Mouse (Mus musculus): Measurements from ENCODE around the gene Slc26a10. TPM values are rescaled to one million over a fixed set of nuclear protein-coding genes. Genes with fewer than 3 reads are reported as not detected.

Slc26a10 gene
- polyA plus RNA-seq, 1 experiment = 0.94 TPM

GRCm38 (mm10) chr10:127189116-127189650 is 8.7 kb upstream of the Slc26a10 start:
- Histone ChIP-seq H3K27me3 (ENCODE audit: control insufficient read depth, insufficient read depth, low read length) (peaks cover 22% of the 10 kb centered on the region), H3K4me1 (ENCODE audit: control insufficient read depth, insufficient read depth, insufficient read length) (peaks cover 14% of the 10 kb centered on the region), H3K27ac (ENCODE audit: insufficient read depth, low read length) (peak overlapping the region; percentile 57; the same call in 1 of the 2 replicates), H3K4me3 (ENCODE audit: extremely low read depth, insufficient read depth, insufficient read length) (peak overlapping the region; percentile 51), H3K36me3 (ENCODE audit: control insufficient read depth, insufficient read depth, low read length) (no peaks in the 10 kb centered on the region)
- 2% methylated on average over 26 of the region's 26 CpGs for WGBS
- no peak for TF ChIP-seq CTCF (IDR thresholded peaks at IDR 0.05; ENCODE audit: extremely low read depth, insufficient read depth, insufficient read length, insufficient replicate concordance)
- no peak for TF ChIP-seq POLR2A (IDR thresholded peaks at IDR 0.05; ENCODE audit: low read depth, low read length)
- DNase-seq (ENCODE audit: low read depth in 1 of 2, low spot score in 2 of 2) = no peak

- WGBS = 1% methylated on average over 42 of the region's 46 CpGs
- H3K36me3 ChIP-seq (ENCODE audit: control insufficient read depth, insufficient read depth, low read length) = no peaks in the 10 kb centered on the region
- TF ChIP-seq POLR2A (IDR thresholded peaks at IDR 0.05; ENCODE audit: low read depth, low read length) (no peak), CTCF (IDR thresholded peaks at IDR 0.05; ENCODE audit: extremely low read depth, insufficient read depth, insufficient read length, insufficient replicate concordance) (no peak)
- peaks cover 14% of the 10 kb centered on the region for H3K4me1 ChIP-seq (ENCODE audit: control insufficient read depth, insufficient read depth, insufficient read length)
- peak overlapping the region; percentile 51 for H3K4me3 ChIP-seq (ENCODE audit: extremely low read depth, insufficient read depth, insufficient read length)
- DNase-seq (ENCODE audit: low read depth in 1 of 2, low spot score in 2 of 2) = no peak
- H3K27ac ChIP-seq (ENCODE audit: insufficient read depth, low read length) = no peak overlapping the region
- H3K27me3 ChIP-seq (ENCODE audit: control insufficient read depth, insufficient read depth, low read length) = peaks cover 25% of the 10 kb centered on the region
These were observed 8.1 kb upstream of the Slc26a10 start for GRCm38 (mm10) chr10:127188465-127189115.

GRCm38 (mm10) chr10:127188079-127188453 is 7.6 kb upstream of the Slc26a10 start:
- Histone ChIP-seq H3K27ac (ENCODE audit: insufficient read depth, low read length) (no peak overlapping the region), H3K4me1 (ENCODE audit: control insufficient read depth, insufficient read depth, insufficient read length) (peaks cover 14% of the 10 kb centered on the region), H3K4me3 (ENCODE audit: extremely low read depth, insufficient read depth, insufficient read length) (peak overlapping the region; percentile 51; the same call in 1 of the 2 replicates), H3K27me3 (ENCODE audit: control insufficient read depth, insufficient read depth, low read length) (peaks cover 26% of the 10 kb centered on the region), H3K36me3 (ENCODE audit: control insufficient read depth, insufficient read depth, low read length) (no peaks in the 10 kb centered on the region)
- no peak for DNase-seq (ENCODE audit: low read depth in 1 of 2, low spot score in 2 of 2)
- 6% methylated on average over 21 of the region's 21 CpGs for WGBS
- no peak for TF ChIP-seq POLR2A (IDR thresholded peaks at IDR 0.05; ENCODE audit: low read depth, low read length)
- TF ChIP-seq CTCF (IDR thresholded peaks at IDR 0.05; ENCODE audit: extremely low read depth, insufficient read depth, insufficient read length, insufficient replicate concordance) = no peak

GRCm38 (mm10) chr10:127187371-127188078 is 7.1 kb upstream of the Slc26a10 start:
- 79% methylated on average over 10 of the region's 10 CpGs for WGBS
- TF ChIP-seq CTCF (IDR thresholded peaks at IDR 0.05; ENCODE audit: extremely low read depth, insufficient read depth, insufficient read length, insufficient replicate concordance) (no peak), POLR2A (IDR thresholded peaks at IDR 0.05; ENCODE audit: low read depth, low read length) (no peak)

GRCm38 (mm10) chr10:127186451-127186850 is 6.0 kb upstream of the Slc26a10 start:
- WGBS = 91% methylated on average over 1 of the region's 1 CpGs
- DNase-seq (ENCODE audit: low read depth in 1 of 2, low spot score in 2 of 2) = no peak
- peaks cover 26% of the 10 kb centered on the region for H3K27me3 ChIP-seq (ENCODE audit: control insufficient read depth, insufficient read depth, low read length)
- H3K4me1 ChIP-seq (ENCODE audit: control insufficient read depth, insufficient read depth, insufficient read length) = peaks cover 14% of the 10 kb centered on the region
- no peak for TF ChIP-seq CTCF (IDR thresholded peaks at IDR 0.05; ENCODE audit: extremely low read depth, insufficient read depth, insufficient read length, insufficient replicate concordance)
- H3K36me3 ChIP-seq (ENCODE audit: control insufficient read depth, insufficient read depth, low read length) = no peaks in the 10 kb centered on the region
- no peak overlapping the region for H3K4me3 ChIP-seq (ENCODE audit: extremely low read depth, insufficient read depth, insufficient read length)
- H3K27ac ChIP-seq (ENCODE audit: insufficient read depth, low read length) = no peak overlapping the region

More at GRCm38 (mm10) chr10:127187371-127188078, 7.1 kb upstream of the Slc26a10 start:
- H3K27ac ChIP-seq (ENCODE audit: insufficient read depth, low read length) = no peak overlapping the region
- no peak for DNase-seq (ENCODE audit: low read depth in 1 of 2, low spot score in 2 of 2)
- H3K4me1 ChIP-seq (ENCODE audit: control insufficient read depth, insufficient read depth, insufficient read length) = peaks cover 14% of the 10 kb centered on the region
- H3K36me3 ChIP-seq (ENCODE audit: control insufficient read depth, insufficient read depth, low read length) = no peaks in the 10 kb centered on the region
- no peak overlapping the region for H3K4me3 ChIP-seq (ENCODE audit: extremely low read depth, insufficient read depth, insufficient read length)
- H3K27me3 ChIP-seq (ENCODE audit: control insufficient read depth, insufficient read depth, low read length) = peaks cover 26% of the 10 kb centered on the region

- no peak overlapping the region for H3K27ac ChIP-seq (ENCODE audit: insufficient read depth, low read length)
- WGBS = 88% methylated on average over 15 of the region's 15 CpGs
- no peak overlapping the region for H3K4me3 ChIP-seq (ENCODE audit: extremely low read depth, insufficient read depth, insufficient read length)
- DNase-seq (ENCODE audit: low read depth in 1 of 2, low spot score in 2 of 2) = no peak
- no peaks in the 10 kb centered on the region for H3K36me3 ChIP-seq (ENCODE audit: control insufficient read depth, insufficient read depth, low read length)
- H3K27me3 ChIP-seq (ENCODE audit: control insufficient read depth, insufficient read depth, low read length) = peaks cover 26% of the 10 kb centered on the region
- peaks cover 14% of the 10 kb centered on the region for H3K4me1 ChIP-seq (ENCODE audit: control insufficient read depth, insufficient read depth, insufficient read length)
- TF ChIP-seq POLR2A (IDR thresholded peaks at IDR 0.05; ENCODE audit: low read depth, low read length) = no peak
- TF ChIP-seq CTCF (IDR thresholded peaks at IDR 0.05; ENCODE audit: extremely low read depth, insufficient read depth, insufficient read length, insufficient replicate concordance) = no peak
These were observed 5.1 kb upstream of the Slc26a10 start for GRCm38 (mm10) chr10:127185506-127185905.
